Comparison of ENCODE assay signal across 8 mouse cellular contexts in genomic region chr3:17787443-17788333, GRCm38 (mm10).
A peak's percentile ranks its signal among the peaks of the same experiment; 100 is the strongest.
DNase-seq lines count a peak whose midpoint lies in the region; ATAC-seq lines count a peak whose summit lies in the region.

No protein-coding gene starts in this region.

- H3K27me3 ChIP-seq in kidney, embryonic 15.5 days = peaks cover 80% of the 10 kb centered on the region
- peaks cover 86% of the 10 kb centered on the region for H3K27me3 ChIP-seq in embryonic facial prominence, embryonic 13.5 days
- peaks cover 82% of the 10 kb centered on the region for H3K27me3 ChIP-seq in intestine, embryonic 14.5 days (replicated peaks; ENCODE audit: control insufficient read depth, insufficient read depth, low read length)
- no peaks in the 10 kb centered on the region for H3K27me3 ChIP-seq in neural tube, embryonic 13.5 days

- 4% methylated on average over 18 of the region's 18 CpGs for WGBS in kidney, embryonic 15.5 days
- WGBS in embryonic facial prominence, embryonic 13.5 days = 5% methylated on average over 18 of the region's 18 CpGs
- WGBS in intestine, embryonic 14.5 days = 11% methylated on average over 18 of the region's 18 CpGs
- 6% methylated on average over 18 of the region's 18 CpGs for WGBS in neural tube, embryonic 13.5 days

- no peak overlapping the region for H3K9ac ChIP-seq in kidney, embryonic 15.5 days
- no peak overlapping the region for H3K9ac ChIP-seq in embryonic facial prominence, embryonic 13.5 days
- no peak overlapping the region for H3K9ac ChIP-seq in intestine, embryonic 14.5 days (ENCODE audit: low read length)
- peak overlapping the region; percentile 100 for H3K9ac ChIP-seq in neural tube, embryonic 13.5 days

- no peak for DNase-seq in kidney, postnatal 10 days
- DNase-seq in intestine, embryonic 14.5 days (ENCODE audit: low spot score) = no peak
- DNase-seq in urinary bladder, postnatal 14 days (ENCODE audit: low spot score) = no peak
- no peak for DNase-seq in adrenal gland, adult 2 months
- no peak for DNase-seq in thymus, adult 18-20 months

- H3K36me3 ChIP-seq in kidney, embryonic 15.5 days = no peaks in the 10 kb centered on the region
- H3K36me3 ChIP-seq in embryonic facial prominence, embryonic 13.5 days = no peaks in the 10 kb centered on the region
- no peaks in the 10 kb centered on the region for H3K36me3 ChIP-seq in intestine, embryonic 14.5 days (ENCODE audit: control insufficient read depth, insufficient read depth, low read length)
- no peaks in the 10 kb centered on the region for H3K36me3 ChIP-seq in neural tube, embryonic 13.5 days

- no peaks in the 10 kb centered on the region for H3K9me3 ChIP-seq in kidney, embryonic 15.5 days (replicated peaks)
- no peaks in the 10 kb centered on the region for H3K9me3 ChIP-seq in embryonic facial prominence, embryonic 13.5 days
- no peaks in the 10 kb centered on the region for H3K9me3 ChIP-seq in intestine, embryonic 14.5 days (ENCODE audit: control insufficient read depth, low read length)
- no peaks in the 10 kb centered on the region for H3K9me3 ChIP-seq in neural tube, embryonic 13.5 days

- ATAC-seq in kidney, embryonic 15.5 days (replicated peaks; ENCODE audit: low FRiP score) = no peak
- ATAC-seq in embryonic facial prominence, embryonic 13.5 days (ENCODE audit: insufficient number of reproducible peaks, insufficient read depth, low FRiP score, low TSS enrichment, low read depth) = no peak
- no peak for ATAC-seq in intestine, embryonic 14.5 days (replicated peaks; ENCODE audit: low FRiP score, low TSS enrichment, low read depth)
- ATAC-seq in neural tube, embryonic 13.5 days (ENCODE audit: low read depth) = no peak

- peaks cover 12% of the 10 kb centered on the region for H3K4me1 ChIP-seq in kidney, embryonic 15.5 days
- peaks cover 14% of the 10 kb centered on the region for H3K4me1 ChIP-seq in embryonic facial prominence, embryonic 13.5 days
- H3K4me1 ChIP-seq in intestine, embryonic 14.5 days (replicated peaks; ENCODE audit: control insufficient read depth, insufficient read depth, low read length) = peaks cover 10% of the 10 kb centered on the region
- peaks cover 39% of the 10 kb centered on the region for H3K4me1 ChIP-seq in neural tube, embryonic 13.5 days (replicated peaks)

- no peak overlapping the region for H3K4me3 ChIP-seq in kidney, embryonic 15.5 days (replicated peaks)
- 0 out of 2 replicates have a peak overlapping the region, but pooled peaks have one; percentile 43 for H3K4me3 ChIP-seq in embryonic facial prominence, embryonic 13.5 days
- H3K4me3 ChIP-seq in intestine, embryonic 14.5 days (ENCODE audit: low read depth, low read length) = 0 out of 2 replicates have a peak overlapping the region, but pooled peaks have one; percentile 36
- peak overlapping the region; percentile 70 for H3K4me3 ChIP-seq in neural tube, embryonic 13.5 days

- peak overlapping the region; percentile 71; the same call in 1 of the 2 replicates for H3K4me2 ChIP-seq in kidney, embryonic 15.5 days
- H3K4me2 ChIP-seq in embryonic facial prominence, embryonic 13.5 days = no peak overlapping the region
- H3K4me2 ChIP-seq in intestine, embryonic 14.5 days (ENCODE audit: low read length) = no peak overlapping the region
- peak overlapping the region; percentile 97 for H3K4me2 ChIP-seq in neural tube, embryonic 13.5 days

- no peak overlapping the region for H3K27ac ChIP-seq in kidney, embryonic 15.5 days
- H3K27ac ChIP-seq in embryonic facial prominence, embryonic 13.5 days = no peak overlapping the region
- H3K27ac ChIP-seq in intestine, embryonic 14.5 days (ENCODE audit: low read depth) = no peak overlapping the region
- H3K27ac ChIP-seq in neural tube, embryonic 13.5 days (replicated peaks) = peak overlapping the region; percentile 100

Comparison
In these comparisons a context has a peak if more than half of its experiments do, and no peak if none do; other contexts are left out.
1. H3K4me2 ChIP-seq: peak in kidney, embryonic 15.5 days (single experiment) and neural tube, embryonic 13.5 days (single experiment); none in embryonic facial prominence, embryonic 13.5 days (single experiment) and intestine, embryonic 14.5 days (single experiment).